In the genomic region with DNA sequence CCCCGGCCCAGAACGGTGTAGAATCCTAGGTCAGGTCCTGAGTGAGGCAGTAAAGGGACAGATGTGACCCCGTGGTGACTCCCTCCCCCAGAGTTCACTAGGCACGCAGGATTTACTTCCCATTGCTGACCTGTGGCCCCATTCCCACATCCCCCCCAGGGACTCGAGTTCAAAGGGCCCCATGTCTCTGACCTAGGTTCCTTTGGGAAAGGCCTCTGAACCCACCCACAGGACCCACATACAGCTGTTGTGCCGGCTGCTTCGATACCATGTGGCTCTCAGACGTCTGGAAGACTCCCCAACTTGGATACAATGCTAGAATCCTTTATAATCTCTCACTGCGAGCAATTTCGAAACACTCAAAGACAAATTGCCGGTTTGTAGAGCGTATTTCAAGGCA, we compare ENCODE assay signal across 23 mouse cellular contexts.
"Had no signal": no experiment of that assay in that cellular context is flagged by ENCODE, and none has a peak within 500 bp of the region (broad histone marks: within the 10 kb centered on the region; RNA-seq: fewer than 3 reads in every experiment).

No protein-coding gene starts in this region.

- H3K9ac ChIP-seq: limb, embryonic 13.5 days; liver, embryonic 12.5 days; liver, embryonic 15.5 days; lung, embryonic 15.5 days; midbrain, embryonic 13.5 days; neural tube, embryonic 12.5 days; neural tube, embryonic 15.5 days had no signal

- H3K4me1 ChIP-seq: limb, embryonic 13.5 days; liver, embryonic 12.5 days; liver, embryonic 15.5 days; lung, embryonic 15.5 days; megakaryocyte, embryonic 14.5 days had no signal

- H3K9me3 ChIP-seq: limb, embryonic 10.5 days; limb, embryonic 13.5 days; liver, embryonic 12.5 days; liver, embryonic 15.5 days; lung, embryonic 15.5 days; midbrain, embryonic 13.5 days; neural tube, embryonic 12.5 days; neural tube, embryonic 15.5 days had no signal

- H3K4me2 ChIP-seq: limb, embryonic 13.5 days; liver, embryonic 12.5 days; liver, embryonic 15.5 days; lung, embryonic 15.5 days; midbrain, embryonic 13.5 days; neural tube, embryonic 12.5 days; neural tube, embryonic 15.5 days had no signal

- H3K27ac ChIP-seq: layer of hippocampus, adult 2 months; limb, embryonic 10.5 days; limb, embryonic 13.5 days; liver, embryonic 12.5 days; liver, embryonic 15.5 days; lung, embryonic 15.5 days; midbrain, embryonic 13.5 days; neural tube, embryonic 12.5 days; neural tube, embryonic 15.5 days; stomach, postnatal 0 days had no signal

- H3K27me3 ChIP-seq: limb, embryonic 13.5 days; liver, embryonic 12.5 days; liver, embryonic 15.5 days; lung, embryonic 15.5 days; megakaryocyte, embryonic 14.5 days; midbrain, embryonic 13.5 days; neural tube, embryonic 12.5 days; neural tube, embryonic 15.5 days had no signal

- DNase-seq: layer of hippocampus, adult 9-11 months; liver; lung, adult 18-20 months; lung, postnatal 10 days; lung, postnatal 36 days; right cerebral cortex, adult 18-20 months; right cerebral cortex, postnatal 14 days; right cerebral cortex, postnatal 4 days; thymus, adult 2 months; thymus, postnatal 14 days; thymus, postnatal 4 days had no signal

- H3K36me3 ChIP-seq: limb, embryonic 10.5 days; limb, embryonic 13.5 days; liver, embryonic 12.5 days; liver, embryonic 15.5 days; lung, embryonic 15.5 days; midbrain, embryonic 13.5 days; neural tube, embryonic 12.5 days; neural tube, embryonic 15.5 days had no signal

- ATAC-seq: intestine, postnatal 0 days; liver, embryonic 12.5 days; midbrain, embryonic 13.5 days had no signal

- H3K4me3 ChIP-seq: layer of hippocampus, adult 2 months; limb, embryonic 10.5 days; limb, embryonic 13.5 days; liver, embryonic 12.5 days; liver, embryonic 15.5 days; lung, embryonic 15.5 days; megakaryocyte, embryonic 14.5 days; midbrain, embryonic 13.5 days; neural tube, embryonic 12.5 days; neural tube, embryonic 15.5 days had no signal
